8 mouse cellular contexts compared by ENCODE assay signal in genomic region chr2:163596057-163596872, GRCm38 (mm10). TPM values are rescaled to one million over a fixed set of nuclear protein-coding genes. Genes with fewer than 3 reads are reported as not detected.
DNase-seq lines count a peak whose midpoint lies in the region; ATAC-seq and TF ChIP-seq lines count a peak whose summit lies in the region.

No protein-coding gene starts in this region.

- H3K9me3 ChIP-seq in intestine, embryonic 14.5 days (ENCODE audit: control insufficient read depth, low read length) = no peaks in the 10 kb centered on the region
- H3K9me3 ChIP-seq in lung, postnatal 0 days (ENCODE audit: low read length) = no peaks in the 10 kb centered on the region
- H3K9me3 ChIP-seq in forebrain, embryonic 11.5 days (ENCODE audit: control insufficient read depth, low read length) = no peaks in the 10 kb centered on the region

- peaks cover 28% of the 10 kb centered on the region for H3K4me1 ChIP-seq in intestine, embryonic 14.5 days (replicated peaks; ENCODE audit: control insufficient read depth, insufficient read depth, low read length)
- H3K4me1 ChIP-seq in lung, postnatal 0 days (ENCODE audit: insufficient read depth, low read depth, low read length) = peaks cover 6% of the 10 kb centered on the region
- no peaks in the 10 kb centered on the region for H3K4me1 ChIP-seq in forebrain, embryonic 11.5 days (replicated peaks; ENCODE audit: control insufficient read depth, insufficient read depth, low read length)

- H3K27me3 ChIP-seq in intestine, embryonic 14.5 days (replicated peaks; ENCODE audit: control insufficient read depth, insufficient read depth, low read length) = no peaks in the 10 kb centered on the region
- H3K27me3 ChIP-seq in lung, postnatal 0 days (replicated peaks; ENCODE audit: insufficient read depth, low read length) = no peaks in the 10 kb centered on the region
- H3K27me3 ChIP-seq in forebrain, embryonic 11.5 days (ENCODE audit: control insufficient read depth, insufficient read depth, low read length) = no peaks in the 10 kb centered on the region

- no peak for TF ChIP-seq CTCF in lung, postnatal 0 days (IDR thresholded peaks at IDR 0.05)

- no peak overlapping the region for H3K4me3 ChIP-seq in intestine, embryonic 14.5 days (ENCODE audit: low read depth, low read length)
- H3K4me3 ChIP-seq in lung, postnatal 0 days (ENCODE audit: low read depth, low read length) = no peak overlapping the region
- no peak overlapping the region for H3K4me3 ChIP-seq in forebrain, embryonic 11.5 days (ENCODE audit: low read depth, low read length)

- intact Hi-C loops in left cerebral cortex, postnatal 14 days (cut with DNase I) = no loop called here
- intact Hi-C loops in left cerebral cortex, postnatal 25 days (cut with DNase I) = no loop called here

- H3K9ac ChIP-seq in intestine, embryonic 14.5 days (ENCODE audit: low read length) = no peak overlapping the region
- H3K9ac ChIP-seq in lung, postnatal 0 days (replicated peaks; ENCODE audit: low read depth) = no peak overlapping the region
- no peak overlapping the region for H3K9ac ChIP-seq in forebrain, embryonic 11.5 days (ENCODE audit: low read length)

- WGBS in intestine, embryonic 14.5 days = 58% methylated on average over 13 of the region's 13 CpGs
- 37% methylated on average over 13 of the region's 13 CpGs for WGBS in lung, postnatal 0 days
- 82% methylated on average over 13 of the region's 13 CpGs for WGBS in forebrain, embryonic 11.5 days

- ATAC-seq in intestine, embryonic 14.5 days (replicated peaks; ENCODE audit: low FRiP score, low TSS enrichment, low read depth) = no peak
- peak; percentile 88 for ATAC-seq in lung, postnatal 0 days
- ATAC-seq in forebrain, embryonic 11.5 days (replicated peaks; ENCODE audit: low FRiP score) = no peak

- H3K4me2 ChIP-seq in intestine, embryonic 14.5 days (ENCODE audit: low read length) = no peak overlapping the region
- H3K4me2 ChIP-seq in lung, postnatal 0 days (replicated peaks; ENCODE audit: low read depth, low read length) = no peak overlapping the region
- no peak overlapping the region for H3K4me2 ChIP-seq in forebrain, embryonic 11.5 days (ENCODE audit: low read depth, low read length, severe bottlenecking)

- peak; percentile 26 to 55 for DNase-seq in left cerebral cortex, postnatal 14 days (ENCODE audit: low spot score in 2 of 2)
- no peak for DNase-seq in left cerebral cortex, postnatal 25 days (ENCODE audit: low spot score in 2 of 2)
- DNase-seq in fibroblast of lung, adult 2 months (ENCODE audit: low read depth) = peak; percentile 88
- DNase-seq in intestine, embryonic 14.5 days (ENCODE audit: low spot score) = no peak
- peak; percentile 95 for DNase-seq in lung, postnatal 0 days (ENCODE audit: low spot score)
- DNase-seq in spleen, adult 18-20 months = no peak
- no peak for DNase-seq in layer of hippocampus, postnatal 25 days (ENCODE audit: extremely low spot score in 1 of 2, low spot score in 1 of 2)
- DNase-seq in forebrain, embryonic 11.5 days (ENCODE audit: low spot score) = no peak

- TF ChIP-seq EP300 in lung, postnatal 0 days (IDR thresholded peaks at IDR 0.05) = peak; percentile 100

- peak overlapping the region; percentile 62 for H3K27ac ChIP-seq in intestine, embryonic 14.5 days (ENCODE audit: low read depth)
- H3K27ac ChIP-seq in lung, postnatal 0 days (ENCODE audit: low read length) = peak overlapping the region; percentile 85
- no peak overlapping the region for H3K27ac ChIP-seq in forebrain, embryonic 11.5 days (ENCODE audit: low read depth, low read length)

- no peaks in the 10 kb centered on the region for H3K36me3 ChIP-seq in intestine, embryonic 14.5 days (ENCODE audit: control insufficient read depth, insufficient read depth, low read length)
- H3K36me3 ChIP-seq in lung, postnatal 0 days (ENCODE audit: insufficient read depth, low read length) = no peaks in the 10 kb centered on the region
- H3K36me3 ChIP-seq in forebrain, embryonic 11.5 days (ENCODE audit: control insufficient read depth, insufficient read depth, low read length) = no peaks in the 10 kb centered on the region

RNA-seq across cellular contexts. Expression of gene Ttpal, which starts 5.8 kb away (rescaled TPM):
- total RNA-seq in left cerebral cortex, postnatal 14 days (2021) = 10 to 100 TPM; 66.7 to 70.6 TPM
- total RNA-seq in left cerebral cortex, postnatal 25 days (2021) = 10 to 100 TPM; 69.4 to 71.3 TPM
- polyA plus RNA-seq in intestine, embryonic 14.5 days (2014; fragmentation: Nextera tagmentation; extraction: Ambion mirVana) = 40.6 and 40.8 TPM in 2 replicates
- polyA plus RNA-seq in lung, postnatal 0 days (2015; fragmentation: Nextera tagmentation; extraction: Ambion mirVana) = 17.2 and 20.0 TPM in 2 replicates
- total RNA-seq in layer of hippocampus, postnatal 25 days (2021) = 10 to 100 TPM; 47.9 to 61.3 TPM
- 43.5 and 45.4 TPM in 2 replicates for polyA plus RNA-seq in forebrain, embryonic 11.5 days (2014; fragmentation: Nextera tagmentation; extraction: Ambion mirVana)

RNA-seq across cellular contexts. Expression of gene Serinc3, which starts 48.7 kb away (rescaled TPM):
- 100 to 1,000 TPM; 221 to 248 TPM for total RNA-seq in left cerebral cortex, postnatal 14 days (2021)
- 100 to 1,000 TPM; 243 to 244 TPM for total RNA-seq in left cerebral cortex, postnatal 25 days (2021)
- 54.3 and 60.7 TPM in 2 replicates for polyA plus RNA-seq in intestine, embryonic 14.5 days (2014; fragmentation: Nextera tagmentation; extraction: Ambion mirVana)
- 96.7 and 106 TPM in 2 replicates for polyA plus RNA-seq in lung, postnatal 0 days (2015; fragmentation: Nextera tagmentation; extraction: Ambion mirVana)
- 100 to 1,000 TPM; 191 to 207 TPM for total RNA-seq in layer of hippocampus, postnatal 25 days (2021)
- polyA plus RNA-seq in forebrain, embryonic 11.5 days (2014; fragmentation: Nextera tagmentation; extraction: Ambion mirVana) = 28.9 and 30.7 TPM in 2 replicates

Comparison
In these comparisons a context has a peak if more than half of its experiments do, and no peak if none do; other contexts are left out.
1. DNase-seq: peak in left cerebral cortex, postnatal 14 days (2 of 2), fibroblast of lung, adult 2 months (single experiment) and lung, postnatal 0 days (single experiment); none in left cerebral cortex, postnatal 25 days (0 of 2), intestine, embryonic 14.5 days (single experiment), spleen, adult 18-20 months (0 of 2), layer of hippocampus, postnatal 25 days (0 of 2) and forebrain, embryonic 11.5 days (single experiment).